Mouse (Mus musculus) liver, embryonic 12.5 days (tissue): Measurements from ENCODE around the gene Gm28305. TPM values are rescaled to one million over a fixed set of nuclear protein-coding genes. Genes with fewer than 3 reads are reported as not detected.
A peak's percentile ranks its signal among the peaks of the same experiment; 100 is the strongest.

Experiments used
- ATAC-seq: fragments of 200-750 bp; cut with Nextera tagmentation; 2 replicates; pipeline ENCODE4 v1.8.0; 2017; ENCODE audit warnings: moderate number of reproducible peaks, mild to moderate bottlenecking, moderate library complexity
- H3K27ac ChIP-seq: fragments of 300-500 bp; sonication (generic); 2 replicates; pipeline ENCODE4 v1.5.1; 2016; ENCODE audit warnings: mild to moderate bottlenecking
- H3K27me3 ChIP-seq: fragments of 300-500 bp; sonication (generic); replicated peaks from 2 replicates; pipeline ENCODE4 v1.6.1; 2016; ENCODE audit warnings: mild to moderate bottlenecking, moderate library complexity
- H3K36me3 ChIP-seq: fragments of 300-500 bp; sonication (generic); 2 replicates; pipeline ENCODE4 v1.6.1; 2016; ENCODE audit warnings: mild to moderate bottlenecking, moderate library complexity
- H3K4me1 ChIP-seq: fragments of 300-500 bp; sonication (generic); 2 replicates; pipeline ENCODE4 v1.6.1; 2016
- H3K4me2 ChIP-seq: fragments of 300-500 bp; sonication (generic); 2 replicates; pipeline ENCODE4 v1.6.1; 2016; ENCODE audit warnings: mild to moderate bottlenecking, moderate library complexity
- H3K4me3 ChIP-seq: fragments of 300-500 bp; sonication (generic); 2 replicates; pipeline ENCODE4 v1.5.1; 2016; ENCODE audit warnings: mild to moderate bottlenecking, moderate library complexity
- H3K9ac ChIP-seq: fragments of 300-500 bp; sonication (generic); 2 replicates; pipeline ENCODE4 v1.6.1; 2016; ENCODE audit warnings: mild to moderate bottlenecking, moderate library complexity
- H3K9me3 ChIP-seq: fragments of 300-500 bp; sonication (generic); replicated peaks from 2 replicates; pipeline ENCODE4 v1.6.1; 2016; ENCODE audit warnings: mild to moderate bottlenecking, moderate library complexity
- WGBS: fragments of 180-500 bp; shearing (Covaris S2); methylation state at CpG from one replicate; pipeline ENCODE4 v1.1.7; 2016; ENCODE audit not compliant: insufficient replicate concordance; 5-methylcytosine and 5-hydroxymethylcytosine counted together
- polyA plus RNA-seq: library from polyadenylated mRNA; unstranded; fragments of >200 nt; fragmentation: Nextera tagmentation; extraction: Ambion mirVana; gene quantifications from 2 replicates; pipeline ENCODE4 v1.2.1, GENCODE M21; 2016

Gene Gm28305
- polyA plus RNA-seq = not detected in 2 replicates

DNA sequence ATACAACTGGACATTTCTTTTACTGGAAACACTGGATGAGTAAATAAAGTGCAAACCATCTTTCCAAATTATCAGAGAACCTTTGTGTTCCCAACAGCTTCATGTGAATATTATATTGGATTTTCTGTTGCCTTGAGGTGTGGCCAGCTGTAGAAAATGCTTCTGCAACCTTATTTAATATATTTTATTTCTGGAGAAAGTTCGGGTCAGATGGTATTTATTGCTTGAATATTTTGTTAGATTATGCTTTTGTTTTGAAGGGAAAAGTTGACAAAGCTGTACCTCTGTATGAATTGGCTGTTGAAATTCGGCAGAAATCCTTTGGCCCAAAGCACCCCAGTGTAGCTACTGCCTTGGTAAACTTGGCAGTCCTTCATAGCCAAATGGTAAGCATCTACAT is at the start of gene Gm28305:
TSS of gene Gm28305 (plus strand) at position 301 of the 400 bp plus-strand sequence.
- Histone ChIP-seq H3K27me3 (no peaks in the 10 kb centered on the region), H3K9me3 (no peaks in the 10 kb centered on the region), H3K9ac (no peak within 1 kb of the TSS), H3K36me3 (peaks cover 6% of the 10 kb centered on the region; the same call in 1 of the 2 replicates), H3K4me3 (no peak within 1 kb of the TSS), H3K4me1 (no peaks in the 10 kb centered on the region), H3K4me2 (no peak within 1 kb of the TSS), H3K27ac (no peak within 1 kb of the TSS)
- no peak for ATAC-seq
- WGBS = 37% methylated on average over 2 of the region's 2 CpGs

- no peak overlapping the region for H3K9ac ChIP-seq
- H3K36me3 ChIP-seq = no peaks in the 10 kb centered on the region
- H3K27ac ChIP-seq = no peak overlapping the region
- H3K4me3 ChIP-seq = no peak overlapping the region
- 8% methylated on average over 2 of the region's 2 CpGs for WGBS
- H3K4me2 ChIP-seq = no peak overlapping the region
- peaks cover under 1% of the 10 kb centered on the region; the same call in 1 of the 2 replicates for H3K4me1 ChIP-seq
- ATAC-seq = no peak
- no peaks in the 10 kb centered on the region for H3K9me3 ChIP-seq
- no peaks in the 10 kb centered on the region for H3K27me3 ChIP-seq
Observed at GRCm38 (mm10) chr9:103996496-103996895, 44.0 kb upstream of the Gm28305 start.

- no peak overlapping the region for H3K27ac ChIP-seq
- 23% methylated on average over 3 of the region's 3 CpGs for WGBS
Observed at GRCm38 (mm10) chr9:104000601-104001000, 39.9 kb upstream of the Gm28305 start.

DNA sequence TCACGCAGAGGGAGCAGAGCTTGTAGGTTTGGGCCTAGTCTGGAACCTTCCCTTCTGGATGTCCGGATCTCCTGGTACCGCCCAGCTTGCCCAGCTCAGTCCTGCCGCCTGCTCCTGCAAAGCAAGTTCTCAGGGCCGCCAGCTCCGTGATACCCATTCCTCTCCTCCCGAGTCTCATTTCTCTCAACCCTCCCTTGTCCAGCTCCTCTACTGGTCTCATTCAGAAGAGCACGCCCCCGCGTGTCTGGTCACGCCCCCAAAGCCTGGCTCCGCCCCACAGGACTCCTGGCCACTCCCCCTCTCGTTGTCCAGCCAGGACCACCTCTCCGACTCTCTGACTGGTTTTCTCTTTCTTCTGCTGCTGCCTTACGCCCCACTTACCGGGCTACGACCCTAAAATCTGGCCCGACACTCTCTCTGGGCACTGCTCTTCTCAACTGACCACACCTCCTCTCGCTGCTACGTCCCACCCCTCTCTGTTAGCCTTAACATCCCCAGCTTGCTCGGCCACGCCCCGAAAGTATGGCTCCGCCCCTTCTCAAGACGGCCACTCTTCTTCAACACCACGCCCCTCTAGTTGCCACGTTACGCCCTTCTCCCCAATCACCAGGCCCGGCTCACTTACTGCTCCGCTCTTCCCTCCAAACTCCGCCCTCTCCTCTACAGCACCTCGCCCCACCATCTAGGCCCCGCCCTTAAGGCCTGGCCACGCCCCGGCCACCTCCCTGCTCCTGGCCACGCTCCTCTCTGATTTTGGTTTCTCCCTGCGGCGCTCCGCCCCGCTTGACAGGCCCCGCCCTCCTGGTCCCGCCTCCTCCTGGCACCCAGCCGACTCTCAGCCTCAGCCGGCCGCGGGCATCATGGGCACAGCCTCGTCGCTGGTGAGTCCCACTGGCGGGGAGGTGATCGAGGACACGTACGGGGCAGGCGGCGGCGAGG is 38.3 kb upstream of the Gm28305 start, which contains the start of gene Nphp3:
TSS of gene Nphp3 (plus strand) at position 624 of the 939 bp plus-strand sequence.
- Histone ChIP-seq H3K27ac (peak within 1 kb of the TSS; percentile 68), H3K9me3 (no peaks in the 10 kb centered on the region)
- peak; percentile 95 for ATAC-seq

More at GRCm38 (mm10) chr9:104000601-104001000, 39.9 kb upstream of the Gm28305 start:
- Histone ChIP-seq H3K36me3 (no peaks in the 10 kb centered on the region), H3K4me2 (no peak overlapping the region), H3K9me3 (no peaks in the 10 kb centered on the region), H3K9ac (no peak overlapping the region), H3K4me3 (no peak overlapping the region), H3K27me3 (peaks cover 15% of the 10 kb centered on the region), H3K4me1 (peaks cover 17% of the 10 kb centered on the region)
- ATAC-seq = no peak

DNA sequence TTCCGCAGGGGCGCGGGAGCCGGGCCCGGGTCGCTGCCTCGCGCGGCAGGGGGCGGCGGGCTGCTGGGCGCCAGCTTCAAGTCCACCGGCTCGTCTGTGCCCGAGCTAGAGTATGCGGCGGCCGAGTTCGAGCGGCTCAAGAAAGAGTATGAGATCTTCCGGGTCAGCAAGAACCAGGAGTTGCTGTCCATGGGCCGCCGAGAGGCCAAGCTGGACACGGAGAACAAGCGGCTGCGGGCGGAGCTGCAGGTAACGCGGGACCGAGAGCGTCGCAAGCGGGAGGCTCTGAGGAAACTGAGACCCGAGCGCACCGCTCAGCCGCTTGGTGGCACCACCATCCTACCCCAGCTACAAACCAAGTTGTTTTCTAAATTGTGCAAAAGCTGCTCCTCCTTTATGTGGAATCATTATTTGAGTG is 37.5 kb upstream of the Gm28305 start:
- peak overlapping the region; percentile 63; the same call in 1 of the 2 replicates for H3K9ac ChIP-seq
- 1% methylated on average over 37 of the region's 37 CpGs for WGBS
- H3K4me1 ChIP-seq = peaks cover 17% of the 10 kb centered on the region
- peak overlapping the region; percentile 66 for H3K4me3 ChIP-seq
- no peaks in the 10 kb centered on the region for H3K9me3 ChIP-seq
- H3K27ac ChIP-seq = 0 out of 2 replicates have a peak overlapping the region, but pooled peaks have one; percentile 45
- peaks cover 15% of the 10 kb centered on the region for H3K27me3 ChIP-seq
- peak overlapping the region; percentile 91 for H3K4me2 ChIP-seq
- ATAC-seq = peak; percentile 1
- H3K36me3 ChIP-seq = no peaks in the 10 kb centered on the region

More for the DNA sequence above, 38.3 kb upstream of the Gm28305 start, which contains the start of gene Nphp3:
- peaks cover 17% of the 10 kb centered on the region for H3K4me1 ChIP-seq
- H3K27me3 ChIP-seq = peaks cover 15% of the 10 kb centered on the region
- peak within 1 kb of the TSS; percentile 66 for H3K4me3 ChIP-seq
- H3K36me3 ChIP-seq = no peaks in the 10 kb centered on the region
- peak within 1 kb of the TSS; percentile 63; the same call in 1 of the 2 replicates for H3K9ac ChIP-seq
- WGBS = 1% methylated on average over 55 of the region's 55 CpGs
- H3K4me2 ChIP-seq = peak within 1 kb of the TSS; percentile 91

DNA sequence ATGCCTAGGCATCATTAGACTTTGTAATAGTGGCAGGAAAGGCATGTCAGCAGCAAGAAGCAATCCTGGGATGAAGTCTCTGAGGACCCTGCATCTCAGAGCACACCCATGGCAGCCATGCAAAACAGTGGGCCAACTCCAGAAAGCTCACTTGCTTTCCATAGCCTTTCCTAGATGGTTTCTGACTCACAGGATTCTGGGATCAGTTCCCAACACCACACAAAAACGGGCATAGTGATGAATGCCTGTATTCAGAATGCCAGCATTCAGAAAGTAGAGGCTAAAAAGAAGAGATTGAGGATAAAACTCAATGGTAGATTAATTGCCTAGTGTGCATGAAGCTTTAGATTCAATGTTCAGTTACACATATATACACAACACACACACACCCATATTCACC is 25.9 kb upstream of the Gm28305 start:
- Histone ChIP-seq H3K4me1 (no peaks in the 10 kb centered on the region), H3K27ac (no peak overlapping the region), H3K4me2 (no peak overlapping the region), H3K9me3 (no peaks in the 10 kb centered on the region), H3K9ac (no peak overlapping the region), H3K36me3 (no peaks in the 10 kb centered on the region; the same call in none of the 2 replicates), H3K4me3 (no peak overlapping the region), H3K27me3 (no peaks in the 10 kb centered on the region)
- 37% methylated on average over 1 of the region's 1 CpGs for WGBS
- ATAC-seq = no peak

DNA sequence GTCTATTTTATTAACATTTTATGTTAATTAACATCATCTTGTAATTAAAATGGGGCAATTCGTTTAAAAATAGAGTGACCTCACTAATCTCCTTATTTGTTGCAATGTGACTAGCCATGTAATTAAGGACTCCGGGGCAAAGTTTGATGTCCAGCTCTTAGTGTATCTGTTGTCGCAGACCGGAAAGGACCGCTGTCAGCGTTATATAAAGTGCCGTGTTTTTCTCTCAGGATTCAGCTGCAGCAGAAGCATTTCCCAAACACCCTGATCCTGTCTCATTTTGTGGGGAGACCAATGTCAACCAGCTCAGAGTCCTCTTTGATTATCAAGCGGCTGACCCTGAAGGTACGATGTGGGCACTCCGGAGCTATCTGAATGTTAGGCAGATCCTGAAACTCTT is 19.4 kb upstream of the Gm28305 start:
- no peak for ATAC-seq
- Histone ChIP-seq H3K4me2 (no peak overlapping the region), H3K4me1 (no peaks in the 10 kb centered on the region), H3K27ac (no peak overlapping the region), H3K27me3 (no peaks in the 10 kb centered on the region), H3K36me3 (peaks cover 6% of the 10 kb centered on the region), H3K9me3 (no peaks in the 10 kb centered on the region), H3K9ac (no peak overlapping the region), H3K4me3 (no peak overlapping the region)
- 81% methylated on average over 10 of the region's 10 CpGs for WGBS

GRCm38 (mm10) chr9:104027186-104027585 is 13.3 kb upstream of the Gm28305 start:
- Histone ChIP-seq H3K36me3 (peaks cover 23% of the 10 kb centered on the region), H3K4me3 (no peak overlapping the region), H3K27me3 (no peaks in the 10 kb centered on the region), H3K4me2 (no peak overlapping the region), H3K9me3 (no peaks in the 10 kb centered on the region), H3K4me1 (no peaks in the 10 kb centered on the region), H3K27ac (no peak overlapping the region), H3K9ac (no peak overlapping the region)
- ATAC-seq = no peak
- WGBS = 81% methylated on average over 8 of the region's 8 CpGs

DNA sequence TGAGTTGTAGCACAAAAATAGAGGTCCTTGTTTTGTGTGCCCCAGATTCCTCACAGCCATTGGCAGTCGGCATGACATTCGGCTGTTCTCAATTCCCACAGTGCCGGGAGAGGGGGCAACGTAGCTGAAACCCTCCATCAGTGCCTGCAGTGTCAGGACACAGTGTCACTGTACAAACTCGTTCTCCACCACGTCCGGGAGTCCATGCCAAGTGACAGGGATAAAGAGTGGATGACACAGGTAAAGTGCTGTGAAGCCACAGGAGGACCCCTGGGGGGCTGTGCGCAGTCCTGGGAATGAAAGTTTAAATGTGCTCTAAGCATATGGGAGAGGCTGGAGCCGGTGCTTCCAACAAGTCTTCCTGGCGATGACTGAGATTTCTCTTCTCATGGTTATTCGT is 10.6 kb upstream of the Gm28305 start:
- Histone ChIP-seq H3K4me2 (no peak overlapping the region), H3K4me3 (no peak overlapping the region), H3K9me3 (no peaks in the 10 kb centered on the region), H3K4me1 (no peaks in the 10 kb centered on the region), H3K27ac (no peak overlapping the region), H3K27me3 (no peaks in the 10 kb centered on the region), H3K9ac (no peak overlapping the region), H3K36me3 (peaks cover 19% of the 10 kb centered on the region)
- WGBS = 75% methylated on average over 11 of the region's 11 CpGs
- no peak for ATAC-seq

DNA sequence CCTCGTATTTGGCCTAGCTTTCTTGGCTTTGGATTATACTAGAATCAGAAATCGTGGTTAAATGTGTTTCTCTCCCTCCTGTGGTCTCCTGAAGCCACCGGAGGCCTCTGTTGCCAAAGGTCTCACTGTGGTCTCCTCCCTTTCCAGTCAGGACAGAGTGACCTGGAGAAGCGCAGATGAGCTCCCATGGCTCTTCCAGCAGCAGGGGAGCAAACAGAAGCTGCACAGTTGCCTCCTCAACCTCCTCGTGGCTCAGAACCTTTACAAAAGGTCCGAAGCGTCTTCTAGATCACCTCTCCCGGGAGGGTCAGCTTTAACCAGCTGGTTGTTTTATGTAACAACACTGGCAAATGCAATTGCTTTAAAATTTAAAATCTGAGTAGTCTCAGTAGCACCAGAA is 6.2 kb upstream of the Gm28305 start:
- Histone ChIP-seq H3K4me1 (no peaks in the 10 kb centered on the region), H3K9me3 (no peaks in the 10 kb centered on the region), H3K4me3 (no peak overlapping the region), H3K9ac (no peak overlapping the region), H3K36me3 (peaks cover 8% of the 10 kb centered on the region; the same call in 1 of the 2 replicates), H3K27me3 (no peaks in the 10 kb centered on the region), H3K4me2 (no peak overlapping the region), H3K27ac (no peak overlapping the region)
- ATAC-seq = no peak
- 67% methylated on average over 8 of the region's 8 CpGs for WGBS

DNA sequence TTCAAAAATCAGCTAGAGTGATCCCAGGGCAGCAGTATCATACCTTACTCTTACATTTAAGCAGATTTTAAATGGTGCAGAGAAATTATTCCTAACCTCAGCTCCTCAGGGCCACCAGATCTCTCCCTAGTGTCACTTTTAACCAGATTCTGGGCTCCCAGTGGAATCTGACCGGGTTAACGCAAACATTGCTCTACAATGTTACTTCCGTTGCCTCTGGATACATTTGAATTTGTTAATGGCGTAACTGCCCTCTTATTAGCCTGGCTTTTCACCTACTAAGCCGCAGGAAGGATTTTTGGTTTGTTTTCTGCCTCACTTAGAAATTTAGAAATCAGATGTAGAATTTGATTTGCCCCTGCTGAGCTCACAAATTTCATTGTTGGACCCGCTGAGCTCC is 5.7 kb upstream of the Gm28305 start:
- no peaks in the 10 kb centered on the region for H3K9me3 ChIP-seq
- peaks cover 8% of the 10 kb centered on the region; the same call in 1 of the 2 replicates for H3K36me3 ChIP-seq
- H3K27ac ChIP-seq = no peak overlapping the region
- no peak overlapping the region for H3K4me2 ChIP-seq
- no peak for ATAC-seq
- no peak overlapping the region for H3K4me3 ChIP-seq
- no peak overlapping the region for H3K9ac ChIP-seq
- no peaks in the 10 kb centered on the region for H3K27me3 ChIP-seq
- WGBS = 56% methylated on average over 6 of the region's 6 CpGs
- no peaks in the 10 kb centered on the region for H3K4me1 ChIP-seq
